Mouse (Mus musculus) liver, adult 2 months (tissue): ENCODE measurements around the gene Sdc3.

Source experiments
- CTCF ChIP-seq: fragments of 200-500 bp; IDR thresholded peaks from 2 replicates; pipeline ENCODE4 v1.5.1; 2011; ENCODE audit warnings: low read depth, low read length, control low read depth
- POLR2A ChIP-seq: fragments of 200-500 bp; IDR thresholded peaks from 2 replicates; pipeline ENCODE4 v1.6.1; 2011; ENCODE audit warnings: low read length, control low read depth; ENCODE audit not compliant: insufficient read depth; ENCODE audit errors: extremely low read depth

DNA sequence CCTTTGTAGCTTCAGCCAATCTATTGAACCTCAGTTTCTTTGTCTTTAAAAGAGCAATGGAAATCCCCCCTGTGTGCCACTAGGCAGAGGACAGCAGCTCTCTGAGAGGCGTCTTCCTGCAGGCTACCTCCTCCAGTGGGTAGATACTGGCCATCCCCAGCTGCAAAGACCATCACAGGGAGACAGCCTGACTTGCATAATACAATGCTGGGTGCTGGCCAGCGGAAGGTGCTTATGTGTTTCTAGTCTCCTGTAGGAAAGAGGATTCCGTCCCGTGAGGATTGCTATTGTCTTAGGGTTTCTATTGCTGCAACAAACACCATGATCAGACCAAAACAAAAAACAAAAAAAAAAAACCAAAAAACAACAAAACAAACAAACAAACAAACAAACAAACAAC, 43.2 kb downstream of the Sdc3 start:
- TF ChIP-seq CTCF (no peak), POLR2A (no peak)
